Mouse (Mus musculus) neural tube, embryonic 14.5 days (tissue): Measurements from ENCODE around the gene Eif4g2. TPM values are rescaled to one million over a fixed set of nuclear protein-coding genes. Genes with fewer than 3 reads are reported as not detected.
A peak's percentile ranks its signal among the peaks of the same experiment; 100 is the strongest.

Experiments
- ATAC-seq: fragments of 200-750 bp; cut with Nextera tagmentation; 2 replicates; pipeline ENCODE4 v1.8.0; 2017; ENCODE audit warnings: low read depth, mild to moderate bottlenecking, moderate TSS enrichment, moderate library complexity
- H3K27ac ChIP-seq: fragments of 300-500 bp; sonication (generic); 2 replicates; pipeline ENCODE4 v1.5.1; 2014; ENCODE audit warnings: low read depth, mild to moderate bottlenecking, control low read depth, low read length, moderate library complexity, mixed read lengths
- H3K27me3 ChIP-seq: fragments of 300-500 bp; sonication (generic); 2 replicates; pipeline ENCODE4 v1.6.1; 2014; ENCODE audit warnings: low read length; ENCODE audit not compliant: control insufficient read depth, insufficient read depth
- H3K36me3 ChIP-seq: fragments of 300-500 bp; sonication (generic); 2 replicates; pipeline ENCODE4 v1.6.1; 2014; ENCODE audit warnings: low read length, mixed read lengths; ENCODE audit not compliant: control insufficient read depth, insufficient read depth
- H3K4me1 ChIP-seq: fragments of 300-500 bp; sonication (generic); 2 replicates; pipeline ENCODE4 v1.6.1; 2014; ENCODE audit warnings: low read length; ENCODE audit not compliant: control insufficient read depth, insufficient read depth
- H3K4me2 ChIP-seq: fragments of 300-500 bp; sonication (generic); 2 replicates; pipeline ENCODE4 v1.6.1; 2014; ENCODE audit warnings: mild to moderate bottlenecking, low read depth, low read length, control low read depth
- H3K4me3 ChIP-seq: fragments of 300-500 bp; sonication (generic); 2 replicates; pipeline ENCODE4 v1.5.1; 2014; ENCODE audit warnings: low read depth, low read length, control low read depth, mixed read lengths
- H3K9ac ChIP-seq: fragments of 300-500 bp; sonication (generic); replicated peaks from 2 replicates; pipeline ENCODE4 v1.6.1; 2014; ENCODE audit warnings: low read depth, mild to moderate bottlenecking, control low read depth, low read length, mixed read lengths
- H3K9me3 ChIP-seq: fragments of 300-500 bp; sonication (generic); 2 replicates; pipeline ENCODE4 v1.6.1; 2016; ENCODE audit warnings: low read length; ENCODE audit not compliant: control insufficient read depth
- WGBS: fragments of 180-500 bp; shearing (Covaris S2); extraction: QIAGEN DNeasy Blood & Tissue Kit; methylation state at CpG from one replicate; pipeline ENCODE4 v1.1.7; 2014; 5-methylcytosine and 5-hydroxymethylcytosine counted together
- polyA plus RNA-seq: library from polyadenylated mRNA; unstranded; fragments of >200 nt; fragmentation: Nextera tagmentation; extraction: Ambion mirVana; gene quantifications from 2 replicates; pipeline ENCODE4 v1.2.1, GENCODE M21; 2014

The Eif4g2 gene
- polyA plus RNA-seq, 1 experiment from 2014 or later = 1,155 TPM

DNA sequence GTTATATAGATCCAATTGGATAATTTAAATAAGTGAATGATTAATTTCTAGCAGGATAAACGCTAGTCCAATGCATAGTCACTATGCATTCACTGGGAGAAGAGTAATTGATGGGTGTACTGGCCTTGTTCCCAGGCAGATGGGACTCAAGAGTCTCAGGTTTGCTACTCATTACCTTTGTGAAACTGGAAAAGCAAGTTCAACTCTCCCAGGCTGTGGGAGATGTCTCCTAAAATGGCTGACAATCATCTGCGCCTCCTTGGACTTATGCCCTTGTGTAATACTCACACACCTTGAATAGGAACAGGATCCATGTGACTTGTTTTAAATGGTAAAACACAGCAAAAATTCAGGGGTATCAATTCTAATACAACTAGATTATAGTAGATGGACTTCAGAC, 26.3 kb upstream of the Eif4g2 start:
- Histone ChIP-seq H3K27me3 (no peaks in the 10 kb centered on the region), H3K4me1 (no peaks in the 10 kb centered on the region), H3K36me3 (no peaks in the 10 kb centered on the region), H3K27ac (no peak overlapping the region), H3K4me3 (no peak overlapping the region), H3K4me2 (no peak overlapping the region), H3K9me3 (no peaks in the 10 kb centered on the region), H3K9ac (no peak overlapping the region)
- no peak for ATAC-seq
- WGBS = 93% methylated on average over 2 of the region's 2 CpGs

DNA sequence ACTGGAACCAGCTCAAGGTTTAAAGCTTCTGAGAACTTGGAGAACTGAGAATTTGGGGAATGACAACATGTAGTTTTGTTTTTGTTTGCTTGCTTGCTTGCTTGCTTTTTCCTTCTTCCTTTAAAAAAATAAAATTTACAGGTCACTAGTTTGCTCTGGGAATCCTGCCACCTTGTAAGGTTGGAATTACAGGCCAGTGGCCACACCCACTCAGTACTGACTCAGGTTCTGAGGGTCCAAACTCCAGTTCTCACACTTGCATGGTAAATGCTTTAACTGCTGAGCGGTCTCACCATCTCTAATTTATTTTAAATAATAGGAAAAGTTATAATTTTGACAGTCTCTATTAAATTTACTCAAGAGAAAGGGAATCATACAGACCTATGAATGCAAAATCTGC, 15.4 kb upstream of the Eif4g2 start:
- WGBS = 95% methylated on average over 1 of the region's 1 CpGs
- Histone ChIP-seq H3K4me2 (no peak overlapping the region), H3K4me1 (no peaks in the 10 kb centered on the region), H3K9me3 (no peaks in the 10 kb centered on the region), H3K27ac (no peak overlapping the region), H3K9ac (no peak overlapping the region), H3K4me3 (no peak overlapping the region), H3K36me3 (no peaks in the 10 kb centered on the region), H3K27me3 (no peaks in the 10 kb centered on the region)
- ATAC-seq = no peak

DNA sequence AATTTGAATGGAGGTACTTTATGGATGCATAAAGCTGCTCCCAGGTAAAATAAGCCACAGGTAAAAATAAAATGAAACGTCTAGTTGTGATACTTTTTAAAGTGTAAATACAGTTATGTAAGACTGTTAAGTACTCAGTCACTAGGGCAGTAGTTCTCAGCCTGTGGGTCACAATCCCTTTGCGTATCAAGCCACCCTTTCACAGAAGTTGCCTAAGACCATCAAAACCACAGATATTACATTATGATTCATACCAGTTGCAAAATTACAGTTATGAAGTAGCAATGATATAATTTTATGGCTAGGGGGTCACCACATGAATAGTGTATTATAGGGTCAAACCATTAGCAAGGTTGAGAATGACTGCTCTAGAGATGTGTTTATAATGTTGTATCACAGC, 12.3 kb upstream of the Eif4g2 start:
- H3K36me3 ChIP-seq = no peaks in the 10 kb centered on the region
- no peaks in the 10 kb centered on the region for H3K9me3 ChIP-seq
- H3K27ac ChIP-seq = no peak overlapping the region
- H3K4me1 ChIP-seq = no peaks in the 10 kb centered on the region
- ATAC-seq = no peak
- H3K4me2 ChIP-seq = no peak overlapping the region
- H3K27me3 ChIP-seq = no peaks in the 10 kb centered on the region
- 83% methylated on average over 2 of the region's 2 CpGs for WGBS
- no peak overlapping the region for H3K4me3 ChIP-seq
- no peak overlapping the region for H3K9ac ChIP-seq

DNA sequence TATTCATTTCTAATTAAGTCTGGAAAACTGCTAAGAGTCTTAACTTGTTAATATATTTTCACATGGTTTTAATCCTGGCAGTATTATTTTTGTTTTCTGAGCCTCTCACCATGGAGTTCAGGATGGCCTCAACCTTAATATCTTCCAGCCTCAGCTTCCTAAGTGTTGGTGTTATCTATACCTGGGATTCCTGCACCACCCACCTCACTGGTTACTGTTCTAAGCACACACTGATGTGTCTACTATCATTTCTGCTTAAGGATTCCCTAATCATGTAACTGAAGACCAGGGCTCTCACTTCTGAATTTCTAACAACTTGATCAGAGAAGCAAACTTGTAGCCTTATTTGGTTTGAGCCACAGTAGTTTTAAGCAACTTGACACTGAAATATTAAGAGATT, 2.3 kb upstream of the Eif4g2 start:
- Histone ChIP-seq H3K9ac (no peak overlapping the region), H3K4me1 (peaks cover 13% of the 10 kb centered on the region), H3K27ac (no peak overlapping the region), H3K27me3 (no peaks in the 10 kb centered on the region), H3K4me2 (no peak overlapping the region), H3K36me3 (peaks cover 12% of the 10 kb centered on the region), H3K9me3 (no peaks in the 10 kb centered on the region), H3K4me3 (no peak overlapping the region)
- ATAC-seq = no peak

DNA sequence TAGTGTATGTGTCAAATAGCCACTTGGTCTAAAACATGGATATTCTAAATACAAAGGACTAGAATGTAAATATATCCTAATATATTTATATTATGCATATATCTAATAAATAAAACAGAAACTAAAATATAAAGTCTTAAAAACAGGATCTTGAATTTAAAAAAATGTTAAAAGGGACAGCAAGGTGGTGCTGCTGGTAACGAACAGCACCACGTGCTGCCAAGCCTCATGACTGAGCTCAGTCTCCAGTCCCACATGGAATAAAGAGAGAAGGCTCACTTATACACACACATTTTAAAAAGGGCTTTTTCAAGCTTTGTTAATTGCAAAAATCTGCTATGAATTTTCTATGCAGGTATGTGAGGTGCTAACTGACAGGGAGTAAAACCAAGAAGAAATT, 1.6 kb upstream of the Eif4g2 start:
- no peak for ATAC-seq
- Histone ChIP-seq H3K9ac (no peak overlapping the region), H3K4me1 (peaks cover 20% of the 10 kb centered on the region), H3K27ac (no peak overlapping the region), H3K4me3 (no peak overlapping the region), H3K4me2 (no peak overlapping the region), H3K36me3 (peaks cover 19% of the 10 kb centered on the region), H3K9me3 (no peaks in the 10 kb centered on the region), H3K27me3 (no peaks in the 10 kb centered on the region)
- 44% methylated on average over 2 of the region's 2 CpGs for WGBS

DNA sequence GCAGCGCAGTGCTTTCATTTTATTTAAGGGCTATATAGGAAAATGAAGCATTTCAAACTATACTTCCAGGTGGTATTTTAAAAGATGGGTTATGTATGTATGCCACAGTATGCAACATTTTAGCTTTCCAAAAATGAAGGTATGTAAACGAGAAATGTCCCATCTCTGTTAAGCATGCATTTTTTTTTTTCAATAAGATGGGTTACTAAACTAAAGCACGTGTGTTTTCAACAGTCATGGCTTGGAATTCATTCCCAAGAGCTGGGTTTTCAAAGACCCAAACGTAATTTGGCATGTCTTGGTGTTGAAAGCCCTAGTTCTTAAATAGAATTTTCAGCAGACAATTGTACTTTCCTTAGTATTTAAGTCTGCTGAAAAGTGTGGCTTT, 897 bp upstream of the Eif4g2 start:
- WGBS = 12% methylated on average over 4 of the region's 4 CpGs
- no peak for ATAC-seq
- peaks cover 26% of the 10 kb centered on the region for H3K36me3 ChIP-seq
- H3K4me1 ChIP-seq = peaks cover 25% of the 10 kb centered on the region
- peak overlapping the region; percentile 99 for H3K4me3 ChIP-seq
- no peaks in the 10 kb centered on the region for H3K27me3 ChIP-seq
- H3K27ac ChIP-seq = peak overlapping the region; percentile 100
- peak overlapping the region; percentile 64 for H3K4me2 ChIP-seq
- no peaks in the 10 kb centered on the region for H3K9me3 ChIP-seq
- H3K9ac ChIP-seq = peak overlapping the region; percentile 99

DNA sequence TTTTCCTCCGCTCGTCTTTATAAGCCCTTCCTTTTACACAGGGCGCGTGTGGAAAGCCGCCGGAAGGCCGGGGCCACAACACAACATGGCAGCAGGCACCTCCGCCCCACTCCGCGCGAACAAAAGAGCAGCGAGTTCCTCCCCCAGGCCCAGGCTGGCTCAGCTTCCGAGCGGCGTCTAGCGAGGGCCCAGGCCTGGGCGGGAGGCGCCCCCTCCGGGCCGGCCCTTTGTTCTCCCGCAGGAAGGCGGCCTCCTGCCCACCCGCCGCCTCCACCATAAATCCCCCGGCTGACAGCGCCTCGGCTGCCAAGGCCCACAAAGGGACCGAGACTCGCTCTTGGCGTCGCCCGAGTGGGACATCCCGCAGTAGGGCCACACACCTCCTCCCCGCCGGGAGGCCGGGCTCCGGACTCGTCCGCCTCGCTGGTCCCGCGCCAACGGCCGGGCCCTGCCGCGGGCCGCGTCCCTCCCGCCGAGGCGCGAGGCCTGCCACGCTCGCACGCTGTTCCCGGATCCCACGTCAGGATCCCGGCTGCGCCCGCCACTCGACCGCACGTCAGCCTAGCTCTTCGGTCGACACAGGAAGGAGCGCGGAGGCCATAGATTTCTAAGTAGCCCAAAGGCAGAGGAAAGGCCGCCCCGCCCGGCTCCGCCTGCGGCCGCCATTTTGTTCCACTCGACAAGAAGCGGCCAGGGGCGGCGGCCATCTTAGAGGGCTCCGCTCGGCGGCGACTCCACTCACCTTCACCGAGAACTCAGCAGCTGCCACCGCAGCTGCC, 598 bp downstream of the Eif4g2 start:
- H3K4me1 ChIP-seq = peaks cover 25% of the 10 kb centered on the region
- H3K36me3 ChIP-seq = peaks cover 41% of the 10 kb centered on the region
- WGBS = under 1% methylated on average over 83 of the region's 83 CpGs

DNA sequence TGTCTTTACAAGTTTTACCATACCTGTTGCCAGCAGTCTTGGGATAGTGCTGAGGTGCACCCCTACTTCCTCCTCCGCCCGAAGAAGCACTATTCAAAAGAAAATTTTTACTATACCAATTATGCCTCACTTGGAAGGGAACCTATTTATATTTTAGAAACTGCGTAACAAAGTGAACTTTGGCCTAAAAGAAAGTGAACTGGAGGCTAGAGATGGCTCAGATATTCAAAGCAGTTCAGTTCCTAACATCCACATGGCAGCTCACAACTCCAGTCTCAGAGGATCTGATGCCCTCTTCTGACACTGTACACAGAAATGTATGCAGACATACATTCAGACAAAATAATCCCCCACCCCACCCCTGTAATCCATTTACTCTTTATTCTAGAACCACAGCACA, 2.0 kb downstream of the Eif4g2 start:
- no peak overlapping the region for H3K27ac ChIP-seq
- no peak overlapping the region for H3K9ac ChIP-seq
- peaks cover 54% of the 10 kb centered on the region for H3K36me3 ChIP-seq
- peak overlapping the region; percentile 99 for H3K4me3 ChIP-seq
- no peaks in the 10 kb centered on the region for H3K9me3 ChIP-seq
- ATAC-seq = no peak
- H3K4me2 ChIP-seq = peak overlapping the region; percentile 88
- 91% methylated on average over 3 of the region's 3 CpGs for WGBS
- peaks cover 25% of the 10 kb centered on the region for H3K4me1 ChIP-seq
- H3K27me3 ChIP-seq = no peaks in the 10 kb centered on the region

More for the DNA sequence above, 598 bp downstream of the Eif4g2 start:
- H3K9ac ChIP-seq = peak overlapping the region; percentile 99
- ATAC-seq = peak; percentile 74
- H3K4me3 ChIP-seq = peak overlapping the region; percentile 99
- peak overlapping the region; percentile 100 for H3K27ac ChIP-seq
- H3K9me3 ChIP-seq = no peaks in the 10 kb centered on the region
- peak overlapping the region; percentile 88 for H3K4me2 ChIP-seq
- no peaks in the 10 kb centered on the region for H3K27me3 ChIP-seq

DNA sequence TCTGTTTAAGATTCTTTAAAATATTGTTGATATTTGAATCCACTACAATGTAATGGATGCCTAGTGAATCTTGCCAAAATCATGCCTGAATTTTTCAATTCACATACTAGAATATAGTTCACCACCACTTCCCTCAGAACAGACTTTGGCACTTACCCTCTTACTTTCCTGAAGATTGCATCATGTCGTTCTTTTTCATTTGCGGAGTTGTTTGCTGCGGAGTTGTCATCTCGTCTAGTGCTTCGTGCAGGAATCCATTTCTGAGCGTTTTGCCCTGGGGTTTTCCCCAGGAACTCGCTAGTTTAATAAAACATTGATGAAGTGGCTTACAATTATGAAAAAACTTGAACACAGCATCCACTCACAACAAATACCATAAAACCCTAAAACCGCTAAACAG, 2.8 kb downstream of the Eif4g2 start:
- Histone ChIP-seq H3K4me2 (no peak overlapping the region), H3K9ac (no peak overlapping the region)
- WGBS = 82% methylated on average over 8 of the region's 8 CpGs

More for the DNA sequence above, 2.8 kb downstream of the Eif4g2 start:
- no peak overlapping the region for H3K4me3 ChIP-seq
- no peaks in the 10 kb centered on the region for H3K27me3 ChIP-seq
- ATAC-seq = no peak
- H3K9me3 ChIP-seq = no peaks in the 10 kb centered on the region
- H3K36me3 ChIP-seq = peaks cover 61% of the 10 kb centered on the region
- no peak overlapping the region for H3K27ac ChIP-seq
- H3K4me1 ChIP-seq = peaks cover 25% of the 10 kb centered on the region
